Mouse (Mus musculus): Measurements from ENCODE around the gene Pdx1. TPM values are rescaled to one million over a fixed set of nuclear protein-coding genes. Genes with fewer than 3 reads are reported as not detected.

Pdx1 gene
- polyA plus RNA-seq, 1 experiment = not detected

- no peak overlapping the region for H3K27ac ChIP-seq (ENCODE audit: insufficient read depth, low read depth, low read length)
- H3K4me3 ChIP-seq (ENCODE audit: insufficient read depth, low read depth, low read length) = no peak overlapping the region
- H3K4me1 ChIP-seq (ENCODE audit: control insufficient read depth, insufficient read depth, low read length) = no peaks in the 10 kb centered on the region
- no peak for TF ChIP-seq POLR2A (IDR thresholded peaks at IDR 0.05; ENCODE audit: insufficient read depth, low read depth, low read length)
- TF ChIP-seq CTCF (IDR thresholded peaks at IDR 0.05; ENCODE audit: insufficient read depth, low read depth, low read length) = no peak
- WGBS = 22% methylated on average over 6 of the region's 6 CpGs
Observed at GRCm38 (mm10) chr5:147267434-147267833, 2.3 kb upstream of the Pdx1 start.

- WGBS = 8% methylated on average over 8 of the region's 8 CpGs
- no peaks in the 10 kb centered on the region for H3K4me1 ChIP-seq (ENCODE audit: control insufficient read depth, insufficient read depth, low read length)
- no peak for TF ChIP-seq CTCF (IDR thresholded peaks at IDR 0.05; ENCODE audit: insufficient read depth, low read depth, low read length)
Observed at GRCm38 (mm10) chr5:147268728-147269127, 1.0 kb upstream of the Pdx1 start.

GRCm38 (mm10) chr5:147269371-147269770 is 388 bp upstream of the Pdx1 start:
- no peaks in the 10 kb centered on the region for H3K4me1 ChIP-seq (ENCODE audit: control insufficient read depth, insufficient read depth, low read length)
- TF ChIP-seq CTCF (IDR thresholded peaks at IDR 0.05; ENCODE audit: insufficient read depth, low read depth, low read length) (no peak), POLR2A (IDR thresholded peaks at IDR 0.05; ENCODE audit: insufficient read depth, low read depth, low read length) (no peak)
- no peak overlapping the region for H3K27ac ChIP-seq (ENCODE audit: insufficient read depth, low read depth, low read length)
- WGBS = 6% methylated on average over 6 of the region's 6 CpGs
- no peak overlapping the region for H3K4me3 ChIP-seq (ENCODE audit: insufficient read depth, low read depth, low read length)

More at GRCm38 (mm10) chr5:147268728-147269127, 1.0 kb upstream of the Pdx1 start:
- Histone ChIP-seq H3K4me3 (ENCODE audit: insufficient read depth, low read depth, low read length) (no peak overlapping the region), H3K27ac (ENCODE audit: insufficient read depth, low read depth, low read length) (no peak overlapping the region)

- no peak overlapping the region for H3K4me3 ChIP-seq (ENCODE audit: insufficient read depth, low read depth, low read length)
- no peak overlapping the region for H3K27ac ChIP-seq (ENCODE audit: insufficient read depth, low read depth, low read length)
- TF ChIP-seq POLR2A (IDR thresholded peaks at IDR 0.05; ENCODE audit: insufficient read depth, low read depth, low read length) (no peak), CTCF (IDR thresholded peaks at IDR 0.05; ENCODE audit: insufficient read depth, low read depth, low read length) (no peak)
- H3K4me1 ChIP-seq (ENCODE audit: control insufficient read depth, insufficient read depth, low read length) = no peaks in the 10 kb centered on the region
- WGBS = 2% methylated on average over 29 of the region's 29 CpGs
Observed at GRCm38 (mm10) chr5:147270673-147271655, 1.2 kb downstream of the Pdx1 start.

GRCm38 (mm10) chr5:147272046-147272807 is 2.5 kb downstream of the Pdx1 start:
- H3K4me1 ChIP-seq (ENCODE audit: control insufficient read depth, insufficient read depth, low read length) = no peaks in the 10 kb centered on the region
- H3K4me3 ChIP-seq (ENCODE audit: insufficient read depth, low read depth, low read length) = no peak overlapping the region
- 14% methylated on average over 12 of the region's 12 CpGs for WGBS
- no peak for TF ChIP-seq CTCF (IDR thresholded peaks at IDR 0.05; ENCODE audit: insufficient read depth, low read depth, low read length)
- TF ChIP-seq POLR2A (IDR thresholded peaks at IDR 0.05; ENCODE audit: insufficient read depth, low read depth, low read length) = no peak
- H3K27ac ChIP-seq (ENCODE audit: insufficient read depth, low read depth, low read length) = no peak overlapping the region

GRCm38 (mm10) chr5:147272808-147273345 is 3.1 kb downstream of the Pdx1 start:
- TF ChIP-seq POLR2A (IDR thresholded peaks at IDR 0.05; ENCODE audit: insufficient read depth, low read depth, low read length) (no peak), CTCF (IDR thresholded peaks at IDR 0.05; ENCODE audit: insufficient read depth, low read depth, low read length) (no peak)
- H3K4me1 ChIP-seq (ENCODE audit: control insufficient read depth, insufficient read depth, low read length) = no peaks in the 10 kb centered on the region
- H3K27ac ChIP-seq (ENCODE audit: insufficient read depth, low read depth, low read length) = no peak overlapping the region
- no peak overlapping the region for H3K4me3 ChIP-seq (ENCODE audit: insufficient read depth, low read depth, low read length)
- WGBS = 2% methylated on average over 10 of the region's 10 CpGs

GRCm38 (mm10) chr5:147274174-147275141 is 4.7 kb downstream of the Pdx1 start:
- H3K27ac ChIP-seq (ENCODE audit: insufficient read depth, low read depth, low read length) = no peak overlapping the region
- WGBS = 2% methylated on average over 48 of the region's 48 CpGs
- no peak for TF ChIP-seq CTCF (IDR thresholded peaks at IDR 0.05; ENCODE audit: insufficient read depth, low read depth, low read length)
- TF ChIP-seq POLR2A (IDR thresholded peaks at IDR 0.05; ENCODE audit: insufficient read depth, low read depth, low read length) = no peak
- no peaks in the 10 kb centered on the region for H3K4me1 ChIP-seq (ENCODE audit: control insufficient read depth, insufficient read depth, low read length)
- H3K4me3 ChIP-seq (ENCODE audit: insufficient read depth, low read depth, low read length) = no peak overlapping the region

- Histone ChIP-seq H3K4me3 (ENCODE audit: insufficient read depth, low read depth, low read length) (no peak overlapping the region), H3K27ac (ENCODE audit: insufficient read depth, low read depth, low read length) (no peak overlapping the region), H3K4me1 (ENCODE audit: control insufficient read depth, insufficient read depth, low read length) (no peaks in the 10 kb centered on the region)
- TF ChIP-seq CTCF (IDR thresholded peaks at IDR 0.05; ENCODE audit: insufficient read depth, low read depth, low read length) (no peak), POLR2A (IDR thresholded peaks at IDR 0.05; ENCODE audit: insufficient read depth, low read depth, low read length) (no peak)
- WGBS = 12% methylated on average over 3 of the region's 3 CpGs
Observed at GRCm38 (mm10) chr5:147275761-147276160, 6.0 kb downstream of the Pdx1 start.
